Mouse (Mus musculus) midbrain, embryonic 10.5 days (tissue): Measurements from ENCODE around the gene Cyb561d2. TPM values are rescaled to one million over a fixed set of nuclear protein-coding genes. Genes with fewer than 3 reads are reported as not detected.
"Not testable (repeated sequence)": the region's sequence is repeated elsewhere in the genome, so short reads cannot be mapped to it uniquely, and the experiment has no call there.

Experiments
- DNase-seq: peaks from one replicate; pipeline ENCODE4 v3.0.0-alpha.2; 2017; ENCODE audit warnings: low spot score
- H3K27ac ChIP-seq: fragments of 300-500 bp; sonication (generic); replicated peaks from 2 replicates; pipeline ENCODE4 v1.5.1; 2016; ENCODE audit warnings: mild to moderate bottlenecking
- H3K27me3 ChIP-seq: fragments of 300-500 bp; sonication (generic); 2 replicates; pipeline ENCODE4 v1.6.1; 2016; ENCODE audit warnings: low read depth, mild to moderate bottlenecking; ENCODE audit not compliant: poor library complexity, severe bottlenecking
- H3K36me3 ChIP-seq: fragments of 300-500 bp; sonication (generic); 2 replicates; pipeline ENCODE4 v1.6.1; 2016; ENCODE audit warnings: mild to moderate bottlenecking, moderate library complexity
- H3K4me1 ChIP-seq: fragments of 300-500 bp; sonication (generic); 2 replicates; pipeline ENCODE4 v1.6.1; 2016
- H3K4me3 ChIP-seq: fragments of 300-500 bp; sonication (generic); 2 replicates; pipeline ENCODE4 v1.5.1; 2016; ENCODE audit warnings: mild to moderate bottlenecking, moderate library complexity
- H3K9me3 ChIP-seq: fragments of 300-500 bp; sonication (generic); replicated peaks from 2 replicates; pipeline ENCODE4 v1.6.1; 2016; ENCODE audit warnings: mild to moderate bottlenecking
- WGBS: fragments of 180-500 bp; shearing (Covaris S2); methylation state at CpG from one replicate; pipeline ENCODE4 v1.1.7; 2016; 5-methylcytosine and 5-hydroxymethylcytosine counted together
- polyA plus RNA-seq: library from polyadenylated mRNA; unstranded; fragments of >200 nt; fragmentation: Nextera tagmentation; extraction: Ambion mirVana; gene quantifications from 2 replicates; pipeline ENCODE4 v1.2.1, GENCODE M21; 2016

Gene Cyb561d2
- polyA plus RNA-seq, 1 experiment from 2014 or later, result 20.5 TPM

- Histone ChIP-seq H3K4me3 (peak overlapping the region; percentile 89), H3K36me3 (peaks cover 62% of the 10 kb centered on the region), H3K27ac (peak overlapping the region; percentile 98), H3K27me3 (no peaks in the 10 kb centered on the region), H3K4me1 (peaks cover 76% of the 10 kb centered on the region), H3K9me3 (0 out of 2 replicates have a peak, but pooled peaks cover 4% of the 10 kb centered on the region)
- DNase-seq, result peak; percentile 90
- under 1% methylated on average over 41 of the region's 41 CpGs for WGBS
Measured at GRCm38 (mm10) chr9:107568331-107569261, 26.6 kb upstream of the Cyb561d2 start.

GRCm38 (mm10) chr9:107567702-107568319, 25.8 kb upstream of the Cyb561d2 start, which contains the start of gene Hyal2:
Hyal2 (plus strand) TSS chr9:107567945.
- Histone ChIP-seq H3K36me3 (peaks cover 54% of the 10 kb centered on the region), H3K9me3 (no peaks in the 10 kb centered on the region), H3K27ac (peak within 1 kb of the TSS; percentile 98), H3K27me3 (no peaks in the 10 kb centered on the region), H3K4me1 (peaks cover 84% of the 10 kb centered on the region), H3K4me3 (peak within 1 kb of the TSS; percentile 89)
- DNase-seq, result peak; percentile 31
- 3% methylated on average over 18 of the region's 18 CpGs for WGBS

GRCm38 (mm10) chr9:107566855-107567254, 24.9 kb upstream of the Cyb561d2 start:
- peaks cover 85% of the 10 kb centered on the region for H3K4me1 ChIP-seq
- no peak for DNase-seq
- H3K36me3 ChIP-seq, result peaks cover 52% of the 10 kb centered on the region
- 59% methylated on average over 3 of the region's 3 CpGs for WGBS
- H3K9me3 ChIP-seq, result no peaks in the 10 kb centered on the region
- H3K27me3 ChIP-seq, result no peaks in the 10 kb centered on the region
- 0 out of 2 replicates have a peak overlapping the region, but pooled peaks have one; percentile 98 for H3K27ac ChIP-seq
- peak overlapping the region; percentile 89; the same call in 1 of the 2 replicates for H3K4me3 ChIP-seq

- DNase-seq, result peak; percentile 81
- H3K4me3 ChIP-seq, result peak overlapping the region; percentile 95; the same call in 1 of the 2 replicates
- H3K4me1 ChIP-seq, result peaks cover 79% of the 10 kb centered on the region
- no peaks in the 10 kb centered on the region for H3K9me3 ChIP-seq
- H3K27ac ChIP-seq, result no peak overlapping the region
- WGBS, result 61% methylated on average over 15 of the region's 15 CpGs
- H3K36me3 ChIP-seq, result peaks cover 52% of the 10 kb centered on the region
- H3K27me3 ChIP-seq, result no peaks in the 10 kb centered on the region
Measured at GRCm38 (mm10) chr9:107566041-107566709, 24.2 kb upstream of the Cyb561d2 start.

- Histone ChIP-seq H3K36me3 (peaks cover 52% of the 10 kb centered on the region), H3K4me3 (peak overlapping the region; percentile 95; the same call in 1 of the 2 replicates), H3K4me1 (peaks cover 73% of the 10 kb centered on the region)
- not testable (repeated sequence) for DNase-seq, H3K9me3 ChIP-seq, H3K27me3 ChIP-seq, H3K27ac ChIP-seq
- 52% methylated on average over 5 of the region's 5 CpGs for WGBS
Measured at GRCm38 (mm10) chr9:107565556-107565955, 23.6 kb upstream of the Cyb561d2 start.

GRCm38 (mm10) chr9:107563029-107563581, 21.1 kb upstream of the Cyb561d2 start, which contains the start of gene Tusc2:
Tusc2 (plus strand) TSS chr9:107563255.
- under 1% methylated on average over 46 of the region's 46 CpGs for WGBS
- H3K36me3 ChIP-seq, result peaks cover 71% of the 10 kb centered on the region
- H3K4me1 ChIP-seq, result peaks cover 58% of the 10 kb centered on the region
- H3K27ac ChIP-seq, result peak within 1 kb of the TSS; percentile 87
- DNase-seq, result peak; percentile 95
- no peaks in the 10 kb centered on the region for H3K27me3 ChIP-seq
- H3K4me3 ChIP-seq, result peak within 1 kb of the TSS; percentile 95
- no peaks in the 10 kb centered on the region for H3K9me3 ChIP-seq

GRCm38 (mm10) chr9:107556346-107556745, 14.4 kb upstream of the Cyb561d2 start:
- peaks cover 52% of the 10 kb centered on the region for H3K4me1 ChIP-seq
- H3K36me3 ChIP-seq, result peaks cover 51% of the 10 kb centered on the region
- 85% methylated on average over 3 of the region's 3 CpGs for WGBS

GRCm38 (mm10) chr9:107555701-107556100, 13.7 kb upstream of the Cyb561d2 start:
- Histone ChIP-seq H3K36me3 (peaks cover 44% of the 10 kb centered on the region), H3K4me3 (peak overlapping the region; percentile 88), H3K27me3 (peaks cover 30% of the 10 kb centered on the region), H3K27ac (peak overlapping the region; percentile 96), H3K9me3 (no peaks in the 10 kb centered on the region), H3K4me1 (peaks cover 59% of the 10 kb centered on the region)
- 56% methylated on average over 2 of the region's 2 CpGs for WGBS
- no peak for DNase-seq

More at GRCm38 (mm10) chr9:107556346-107556745, 14.4 kb upstream of the Cyb561d2 start:
- H3K9me3 ChIP-seq, result no peaks in the 10 kb centered on the region
- no peak for DNase-seq
- peaks cover 23% of the 10 kb centered on the region for H3K27me3 ChIP-seq
- peak overlapping the region; percentile 88 for H3K4me3 ChIP-seq
- no peak overlapping the region for H3K27ac ChIP-seq

GRCm38 (mm10) chr9:107555031-107555457, 13.1 kb upstream of the Cyb561d2 start:
- Histone ChIP-seq H3K27ac (peak overlapping the region; percentile 96), H3K4me3 (peak overlapping the region; percentile 88), H3K27me3 (peaks cover 36% of the 10 kb centered on the region), H3K4me1 (peaks cover 65% of the 10 kb centered on the region), H3K36me3 (peaks cover 38% of the 10 kb centered on the region), H3K9me3 (no peaks in the 10 kb centered on the region)
- WGBS, result under 1% methylated on average over 23 of the region's 23 CpGs
- DNase-seq, result no peak

- peak overlapping the region; percentile 96 for H3K27ac ChIP-seq
Measured at GRCm38 (mm10) chr9:107554319-107554825, 12.4 kb upstream of the Cyb561d2 start.

GRCm38 (mm10) chr9:107553541-107554318, 11.7 kb upstream of the Cyb561d2 start:
- Histone ChIP-seq H3K9me3 (no peaks in the 10 kb centered on the region), H3K27me3 (peaks cover 50% of the 10 kb centered on the region), H3K36me3 (peaks cover 24% of the 10 kb centered on the region), H3K4me3 (peak overlapping the region; percentile 88), H3K4me1 (peaks cover 69% of the 10 kb centered on the region), H3K27ac (peak overlapping the region; percentile 96)
- 9% methylated on average over 37 of the region's 37 CpGs for WGBS
- no peak for DNase-seq

More at GRCm38 (mm10) chr9:107554319-107554825, 12.4 kb upstream of the Cyb561d2 start:
- under 1% methylated on average over 53 of the region's 53 CpGs for WGBS
- H3K27me3 ChIP-seq, result peaks cover 43% of the 10 kb centered on the region
- H3K36me3 ChIP-seq, result peaks cover 31% of the 10 kb centered on the region
- peaks cover 69% of the 10 kb centered on the region for H3K4me1 ChIP-seq
- peak; percentile 98 for DNase-seq
- no peaks in the 10 kb centered on the region for H3K9me3 ChIP-seq
- H3K4me3 ChIP-seq, result peak overlapping the region; percentile 88
